Mouse (Mus musculus) forebrain, embryonic 12.5 days (tissue): ENCODE measurements around the gene Tas2r108. TPM values are rescaled to one million over a fixed set of nuclear protein-coding genes. Genes with fewer than 3 reads are reported as not detected.

ENCODE experiments used
- ATAC-seq: fragments of 200-750 bp; cut with Nextera tagmentation; 2 replicates; pipeline ENCODE4 v1.8.0; 2017; ENCODE audit warnings: moderate TSS enrichment; ENCODE audit not compliant: low FRiP score
- H3K27ac ChIP-seq: fragments of 300-500 bp; sonication (generic); 2 replicates; pipeline ENCODE4 v1.5.1; 2016; ENCODE audit warnings: mild to moderate bottlenecking
- H3K27me3 ChIP-seq: fragments of 300-500 bp; sonication (generic); 2 replicates; pipeline ENCODE4 v1.6.1; 2016; ENCODE audit warnings: mild to moderate bottlenecking
- H3K36me3 ChIP-seq: fragments of 300-500 bp; sonication (generic); replicated peaks from 2 replicates; pipeline ENCODE4 v1.6.1; 2016; ENCODE audit warnings: mild to moderate bottlenecking
- H3K4me1 ChIP-seq: fragments of 300-500 bp; sonication (generic); 2 replicates; pipeline ENCODE4 v1.6.1; 2016
- H3K4me2 ChIP-seq: fragments of 300-500 bp; sonication (generic); 2 replicates; pipeline ENCODE4 v1.6.1; 2016; ENCODE audit warnings: mild to moderate bottlenecking, moderate library complexity
- H3K4me3 ChIP-seq: fragments of 300-500 bp; sonication (generic); replicated peaks from 2 replicates; pipeline ENCODE4 v1.5.1; 2016; ENCODE audit warnings: mild to moderate bottlenecking
- H3K9ac ChIP-seq: fragments of 300-500 bp; sonication (generic); 2 replicates; pipeline ENCODE4 v1.6.1; 2016; ENCODE audit warnings: mild to moderate bottlenecking
- H3K9me3 ChIP-seq: fragments of 300-500 bp; sonication (generic); 2 replicates; pipeline ENCODE4 v1.6.1; 2016
- WGBS: fragments of 180-500 bp; shearing (Covaris S2); methylation state at CpG from one replicate; pipeline ENCODE4 v1.1.7; 2016; 5-methylcytosine and 5-hydroxymethylcytosine counted together
- polyA plus RNA-seq: library from polyadenylated mRNA; unstranded; fragments of >200 nt; fragmentation: Nextera tagmentation; extraction: Ambion mirVana; gene quantifications from 2 replicates; pipeline ENCODE4 v1.2.1, GENCODE M21; 2016

Gene Tas2r108
- polyA plus RNA-seq = not detected in 2 replicates

GRCm38 (mm10) chr6:40493229-40493628 lies at the start of gene Tas2r108:
Tas2r108 (plus strand) TSS chr6:40493529.
- no peaks in the 10 kb centered on the region for H3K27me3 ChIP-seq
- H3K9ac ChIP-seq = no peak within 1 kb of the TSS
- 88% methylated on average over 3 of the region's 3 CpGs for WGBS
- H3K27ac ChIP-seq = no peak within 1 kb of the TSS
- no peak within 1 kb of the TSS for H3K4me3 ChIP-seq
- H3K9me3 ChIP-seq = no peaks in the 10 kb centered on the region
- ATAC-seq = no peak
- no peak within 1 kb of the TSS for H3K4me2 ChIP-seq
- H3K36me3 ChIP-seq = no peaks in the 10 kb centered on the region
- H3K4me1 ChIP-seq = no peaks in the 10 kb centered on the region

GRCm38 (mm10) chr6:40448626-40449025 lies 44.7 kb upstream of the Tas2r108 start:
- Histone ChIP-seq H3K9me3 (no peaks in the 10 kb centered on the region), H3K4me1 (no peaks in the 10 kb centered on the region), H3K4me2 (no peak overlapping the region), H3K36me3 (no peaks in the 10 kb centered on the region), H3K27ac (no peak overlapping the region), H3K4me3 (no peak overlapping the region), H3K27me3 (no peaks in the 10 kb centered on the region; the same call in 1 of the 2 replicates), H3K9ac (no peak overlapping the region)
- ATAC-seq = no peak

GRCm38 (mm10) chr6:40454436-40455041 lies 38.8 kb upstream of the Tas2r108 start:
- WGBS = 20% methylated on average over 7 of the region's 7 CpGs
- Histone ChIP-seq H3K36me3 (no peaks in the 10 kb centered on the region), H3K9me3 (no peaks in the 10 kb centered on the region), H3K4me1 (no peaks in the 10 kb centered on the region), H3K4me2 (no peak overlapping the region), H3K27me3 (no peaks in the 10 kb centered on the region), H3K27ac (no peak overlapping the region), H3K4me3 (no peak overlapping the region), H3K9ac (no peak overlapping the region)
- ATAC-seq = no peak

- 51% methylated on average over 6 of the region's 6 CpGs for WGBS
- no peak for ATAC-seq
Measured at GRCm38 (mm10) chr6:40465710-40466109, 27.6 kb upstream of the Tas2r108 start.

GRCm38 (mm10) chr6:40470916-40471719 lies 22.2 kb upstream of the Tas2r108 start, which contains the start of gene Ssbp1:
Ssbp1 (plus strand) TSS chr6:40471352.
- peak within 1 kb of the TSS; percentile 98 for H3K27ac ChIP-seq
- no peaks in the 10 kb centered on the region for H3K27me3 ChIP-seq
- peaks cover 7% of the 10 kb centered on the region for H3K4me1 ChIP-seq
- WGBS = under 1% methylated on average over 54 of the region's 54 CpGs
- H3K4me3 ChIP-seq = peak within 1 kb of the TSS; percentile 76
- peak within 1 kb of the TSS; percentile 87 for H3K9ac ChIP-seq
- peaks cover 27% of the 10 kb centered on the region for H3K36me3 ChIP-seq
- no peaks in the 10 kb centered on the region for H3K9me3 ChIP-seq
- peak; percentile 97 for ATAC-seq
- peak within 1 kb of the TSS; percentile 68 for H3K4me2 ChIP-seq

More at GRCm38 (mm10) chr6:40465710-40466109, 27.6 kb upstream of the Tas2r108 start:
- no peaks in the 10 kb centered on the region; the same call in 1 of the 2 replicates for H3K27me3 ChIP-seq
- no peak overlapping the region for H3K9ac ChIP-seq
- no peak overlapping the region for H3K4me3 ChIP-seq
- no peak overlapping the region for H3K27ac ChIP-seq
- no peaks in the 10 kb centered on the region for H3K9me3 ChIP-seq
- H3K4me2 ChIP-seq = no peak overlapping the region
- no peaks in the 10 kb centered on the region for H3K4me1 ChIP-seq
- no peaks in the 10 kb centered on the region for H3K36me3 ChIP-seq

- H3K27ac ChIP-seq = peak overlapping the region; percentile 98
- H3K4me1 ChIP-seq = peaks cover 7% of the 10 kb centered on the region
- 2% methylated on average over 7 of the region's 7 CpGs for WGBS
- peak overlapping the region; percentile 68 for H3K4me2 ChIP-seq
- peak; percentile 25; the same call in 1 of the 2 replicates for ATAC-seq
- peak overlapping the region; percentile 76 for H3K4me3 ChIP-seq
- H3K27me3 ChIP-seq = no peaks in the 10 kb centered on the region
- H3K9ac ChIP-seq = peak overlapping the region; percentile 87
- H3K9me3 ChIP-seq = no peaks in the 10 kb centered on the region
- H3K36me3 ChIP-seq = peaks cover 31% of the 10 kb centered on the region
Measured at GRCm38 (mm10) chr6:40471720-40472010, 21.7 kb upstream of the Tas2r108 start.

- H3K27me3 ChIP-seq = no peaks in the 10 kb centered on the region
- H3K36me3 ChIP-seq = peaks cover 50% of the 10 kb centered on the region
- WGBS = 93% methylated on average over 4 of the region's 4 CpGs
- H3K4me1 ChIP-seq = peaks cover 7% of the 10 kb centered on the region
- H3K9ac ChIP-seq = no peak overlapping the region
- H3K4me2 ChIP-seq = no peak overlapping the region
- H3K27ac ChIP-seq = no peak overlapping the region
- ATAC-seq = no peak
- no peaks in the 10 kb centered on the region for H3K9me3 ChIP-seq
- no peak overlapping the region for H3K4me3 ChIP-seq
Measured at GRCm38 (mm10) chr6:40476132-40476531, 17.2 kb upstream of the Tas2r108 start.

- H3K4me2 ChIP-seq = no peak overlapping the region
- no peaks in the 10 kb centered on the region for H3K9me3 ChIP-seq
- no peak overlapping the region for H3K27ac ChIP-seq
- H3K9ac ChIP-seq = no peak overlapping the region
- H3K27me3 ChIP-seq = no peaks in the 10 kb centered on the region
- H3K36me3 ChIP-seq = peaks cover 66% of the 10 kb centered on the region
- ATAC-seq = no peak
- WGBS = 84% methylated on average over 1 of the region's 1 CpGs
- H3K4me3 ChIP-seq = no peak overlapping the region
- no peaks in the 10 kb centered on the region for H3K4me1 ChIP-seq
Measured at GRCm38 (mm10) chr6:40479705-40480104, 13.6 kb upstream of the Tas2r108 start.

GRCm38 (mm10) chr6:40482318-40482717 lies 11.0 kb upstream of the Tas2r108 start:
- H3K9ac ChIP-seq = no peak overlapping the region
- WGBS = 96% methylated on average over 5 of the region's 5 CpGs
- H3K4me1 ChIP-seq = no peaks in the 10 kb centered on the region
- H3K27me3 ChIP-seq = no peaks in the 10 kb centered on the region
- H3K4me2 ChIP-seq = no peak overlapping the region
- no peaks in the 10 kb centered on the region for H3K9me3 ChIP-seq
- H3K36me3 ChIP-seq = peaks cover 59% of the 10 kb centered on the region
- no peak overlapping the region for H3K27ac ChIP-seq
- ATAC-seq = no peak
- H3K4me3 ChIP-seq = no peak overlapping the region

- H3K4me1 ChIP-seq = no peaks in the 10 kb centered on the region
- H3K4me2 ChIP-seq = no peak within 1 kb of the TSS
- H3K4me3 ChIP-seq = no peak within 1 kb of the TSS
- no peak for ATAC-seq
- H3K36me3 ChIP-seq = peaks cover 3% of the 10 kb centered on the region; the same call in 1 of the 2 replicates
- H3K9ac ChIP-seq = no peak within 1 kb of the TSS
- no peaks in the 10 kb centered on the region for H3K27me3 ChIP-seq
- H3K9me3 ChIP-seq = no peaks in the 10 kb centered on the region
- H3K27ac ChIP-seq = no peak within 1 kb of the TSS
Measured at GRCm38 (mm10) chr6:40490933-40491332, 2.4 kb upstream of the Tas2r108 start, which contains the start of gene Tas2r137. Tas2r137 (plus strand) TSS chr6:40491233.

- H3K27me3 ChIP-seq = no peaks in the 10 kb centered on the region
- WGBS = 88% methylated on average over 1 of the region's 1 CpGs
Measured at GRCm38 (mm10) chr6:40519408-40519807, 26.1 kb downstream of the Tas2r108 start, which contains the start of gene Prss37. Prss37 (minus strand) TSS chr6:40519508.

More at GRCm38 (mm10) chr6:40519408-40519807, 26.1 kb downstream of the Tas2r108 start, which contains the start of gene Prss37:
- Histone ChIP-seq H3K4me3 (no peak within 1 kb of the TSS), H3K9ac (no peak within 1 kb of the TSS), H3K9me3 (no peaks in the 10 kb centered on the region), H3K36me3 (no peaks in the 10 kb centered on the region), H3K4me1 (no peaks in the 10 kb centered on the region), H3K4me2 (no peak within 1 kb of the TSS), H3K27ac (no peak within 1 kb of the TSS)
- no peak for ATAC-seq
